Comparison of ENCODE assay signal across 22 mouse cellular contexts in the genomic region with DNA sequence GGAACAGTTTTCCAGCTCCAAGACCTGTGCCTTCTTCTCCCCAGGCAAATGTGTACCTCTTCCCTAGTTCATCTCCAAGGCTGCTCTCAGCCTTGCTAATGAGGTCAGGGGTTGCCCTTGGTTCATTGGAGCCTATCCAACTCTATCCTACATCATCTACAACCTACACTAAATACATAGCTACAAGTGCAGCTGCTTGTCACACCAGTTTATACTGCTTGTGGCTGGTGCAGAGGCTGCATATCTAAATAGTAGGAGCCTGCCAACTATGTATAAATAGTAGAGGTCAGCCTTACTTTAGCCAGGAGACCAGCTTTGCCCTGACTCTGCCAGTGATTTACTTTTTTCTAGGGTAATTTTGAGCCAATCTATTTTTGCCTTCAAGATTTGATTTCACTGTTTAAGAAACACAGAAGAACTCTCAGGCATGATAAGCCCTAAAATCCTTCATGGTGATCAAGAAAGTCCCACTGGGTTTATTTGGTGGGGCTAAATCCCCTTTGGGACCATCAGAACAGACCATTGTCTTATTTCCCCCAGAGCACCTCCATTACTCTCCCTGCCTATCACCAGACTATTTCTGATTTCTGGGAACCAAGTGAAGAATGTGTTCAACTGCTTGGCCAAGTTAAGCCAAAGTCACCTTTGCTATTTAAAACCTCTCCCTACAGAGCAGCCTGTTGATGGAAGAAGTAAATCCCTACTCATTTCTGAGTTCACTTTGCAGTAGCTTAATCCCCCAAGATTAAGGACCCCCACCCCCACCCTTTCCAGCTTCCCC. TPM values are rescaled to one million over a fixed set of nuclear protein-coding genes. Genes with fewer than 3 reads are reported as not detected.
A peak's percentile ranks its signal among the peaks of the same experiment; 100 is the strongest.
DNase-seq lines count a peak whose midpoint lies in the region; ATAC-seq and TF ChIP-seq lines count a peak whose summit lies in the region.
"Had no signal": no experiment of that assay in that cellular context is flagged by ENCODE, and none has a peak within 500 bp of the region (broad histone marks: within the 10 kb centered on the region; RNA-seq: fewer than 3 reads in every experiment).

No protein-coding gene starts in this region.

- no peaks in the 10 kb centered on the region for H3K79me2 ChIP-seq in heart, adult 2 months (replicated peaks; ENCODE audit: control insufficient read depth, insufficient read depth, low read length)

- peak overlapping the region; percentile 90 for H3K27ac ChIP-seq in heart, adult 2 months
- H3K27ac ChIP-seq in heart, embryonic 12.5 days (ENCODE audit: poor library complexity, severe bottlenecking), result no peak overlapping the region
- H3K27ac ChIP-seq in kidney, embryonic 15.5 days, result no peak overlapping the region
- no peak overlapping the region for H3K27ac ChIP-seq in intestine, embryonic 15.5 days
- H3K27ac ChIP-seq: forebrain, embryonic 10.5 days; gastrocnemius, adult 2 months; hindbrain, embryonic 14.5 days; neural tube, embryonic 13.5 days; stomach, embryonic 15.5 days had no signal

- TF ChIP-seq EP300 in heart, adult 2 months (IDR thresholded peaks at IDR 0.05; ENCODE audit: insufficient read depth, low read depth, low read length), result no peak

- DNase-seq in heart, adult 2 months, result peak in 1 of 2 experiments; percentile 20
- DNase-seq in retina, embryonic 14.5 days (ENCODE audit: low spot score), result peak; percentile 5
- DNase-seq in retina, postnatal 1 day, result no peak
- DNase-seq in kidney, postnatal 4 days, result peak; percentile 19 to 33
- no peak for DNase-seq in left cerebral cortex, postnatal 4 days
- DNase-seq: adrenal gland, postnatal 25 days; cerebellum, adult 11-12 months; gastrocnemius, adult 2 months; liver, postnatal 0 days; lung, postnatal 10 days; midbrain, embryonic 14.5 days; right cerebral cortex, postnatal 25 days had no signal

- no peak overlapping the region for H3K4me3 ChIP-seq in heart, adult 2 months
- H3K4me3 ChIP-seq in heart, embryonic 12.5 days, result no peak overlapping the region
- no peak overlapping the region for H3K4me3 ChIP-seq in kidney, embryonic 15.5 days (replicated peaks)
- no peak overlapping the region for H3K4me3 ChIP-seq in intestine, embryonic 15.5 days (replicated peaks)
- H3K4me3 ChIP-seq: forebrain, embryonic 10.5 days; gastrocnemius, adult 2 months; neural tube, embryonic 13.5 days; stomach, embryonic 15.5 days had no signal

- ATAC-seq in heart, embryonic 12.5 days (ENCODE audit: insufficient number of reproducible peaks, low FRiP score), result no peak
- peak; percentile 36; the same call in 1 of the 2 replicates for ATAC-seq in kidney, embryonic 15.5 days (replicated peaks; ENCODE audit: low FRiP score)
- ATAC-seq in intestine, embryonic 15.5 days, result no peak
- ATAC-seq: liver, postnatal 0 days had no signal

- intact Hi-C loops in heart, adult 2 months (cut with DNase I), result loop anchor here (1.0 kb wide), 1 partner anchor 13 kb away; no protein-coding TSS in a partner anchor
- intact Hi-C loops in left cerebral cortex, postnatal 4 days (cut with DNase I), result no loop called here

- peaks cover 2% of the 10 kb centered on the region; the same call in 1 of the 2 replicates for H3K4me1 ChIP-seq in heart, adult 2 months (ENCODE audit: control insufficient read depth, insufficient read depth, low read length)
- peaks cover 5% of the 10 kb centered on the region; the same call in 1 of the 2 replicates for H3K4me1 ChIP-seq in heart, embryonic 12.5 days (replicated peaks)
- 0 out of 2 replicates have a peak, but pooled peaks cover 3% of the 10 kb centered on the region for H3K4me1 ChIP-seq in kidney, embryonic 15.5 days
- no peaks in the 10 kb centered on the region for H3K4me1 ChIP-seq in intestine, embryonic 15.5 days (replicated peaks)

- no peak overlapping the region for H3K4me2 ChIP-seq in heart, embryonic 12.5 days
- no peak overlapping the region for H3K4me2 ChIP-seq in kidney, embryonic 15.5 days
- H3K4me2 ChIP-seq in intestine, embryonic 15.5 days (replicated peaks), result no peak overlapping the region
- H3K4me2 ChIP-seq: hindbrain, embryonic 14.5 days; neural tube, embryonic 13.5 days; stomach, embryonic 15.5 days had no signal

- TF ChIP-seq CTCF in heart, adult 2 months (IDR thresholded peaks at IDR 0.05), result no peak

- no peak overlapping the region for H3K9ac ChIP-seq in heart, adult 2 months (ENCODE audit: low read depth, low read length)
- H3K9ac ChIP-seq in heart, embryonic 12.5 days, result no peak overlapping the region
- no peak overlapping the region for H3K9ac ChIP-seq in kidney, embryonic 15.5 days
- no peak overlapping the region for H3K9ac ChIP-seq in intestine, embryonic 15.5 days
- H3K9ac ChIP-seq: hindbrain, embryonic 14.5 days; liver, postnatal 0 days; neural tube, embryonic 13.5 days; stomach, embryonic 15.5 days had no signal

- no peak for TF ChIP-seq POLR2A in heart, adult 2 months (IDR thresholded peaks at IDR 0.05; ENCODE audit: insufficient read depth, low read depth, low read length)

- H3K36me3 ChIP-seq in heart, adult 2 months (ENCODE audit: control insufficient read depth, insufficient read depth, low read length), result peaks cover 3% of the 10 kb centered on the region; the same call in 1 of the 2 replicates
- H3K36me3 ChIP-seq in heart, embryonic 12.5 days, result no peaks in the 10 kb centered on the region
- no peaks in the 10 kb centered on the region for H3K36me3 ChIP-seq in kidney, embryonic 15.5 days
- H3K36me3 ChIP-seq in intestine, embryonic 15.5 days, result no peaks in the 10 kb centered on the region
- H3K36me3 ChIP-seq: forebrain, embryonic 10.5 days; G1E; neural tube, embryonic 13.5 days; stomach, embryonic 15.5 days had no signal

- H3K27me3 ChIP-seq in heart, adult 2 months (ENCODE audit: control insufficient read depth, insufficient read depth, low read length), result no peaks in the 10 kb centered on the region
- H3K27me3 ChIP-seq in heart, embryonic 12.5 days (replicated peaks), result peaks cover 28% of the 10 kb centered on the region
- no peaks in the 10 kb centered on the region; the same call in 1 of the 2 replicates for H3K27me3 ChIP-seq in kidney, embryonic 15.5 days
- no peaks in the 10 kb centered on the region for H3K27me3 ChIP-seq in intestine, embryonic 15.5 days (replicated peaks)
- H3K27me3 ChIP-seq: neural tube, embryonic 13.5 days; stomach, embryonic 15.5 days had no signal

- no peaks in the 10 kb centered on the region for H3K9me3 ChIP-seq in heart, embryonic 12.5 days (replicated peaks)
- no peaks in the 10 kb centered on the region for H3K9me3 ChIP-seq in kidney, embryonic 15.5 days (replicated peaks)
- no peaks in the 10 kb centered on the region for H3K9me3 ChIP-seq in intestine, embryonic 15.5 days
- H3K9me3 ChIP-seq: forebrain, embryonic 10.5 days; neural tube, embryonic 13.5 days; stomach, embryonic 15.5 days had no signal

RNA-seq across cellular contexts. Expression of a gene that starts 35.4 kb away (rescaled TPM):
- 10 to 100 TPM; 60.1 to 69.8 TPM for total RNA-seq in heart, adult 2 months (2021)
- polyA plus RNA-seq in heart, adult 2 months (2012; rRNA removed), result 29.1 and 42.7 TPM in 2 replicates
- 1.1 and 1.5 TPM in 2 replicates for polyA plus RNA-seq in heart, embryonic 12.5 days (2016; fragmentation: Nextera tagmentation; extraction: Ambion mirVana)
- 4.9 TPM in 2 replicates for polyA plus RNA-seq in kidney, embryonic 15.5 days (2015; fragmentation: Nextera tagmentation; extraction: Ambion mirVana)
- polyA plus RNA-seq in intestine, embryonic 15.5 days (2015; fragmentation: Nextera tagmentation; extraction: Ambion mirVana), result 0.53 and 0.61 TPM in 2 replicates
- total RNA-seq in left cerebral cortex, postnatal 4 days (2021), result 1 to 10 TPM; 2.2 to 2.7 TPM
- total RNA-seq: granulocyte monocyte progenitor cell, adult 5-6 weeks; megakaryocyte progenitor cell, adult 5-6 weeks had no signal
- polyA plus RNA-seq: G1E had no signal

Comparison
In these comparisons a context has a peak if more than half of its experiments do, and no peak if none do; other contexts are left out.
1. DNase-seq: peak in retina, embryonic 14.5 days (single experiment) and kidney, postnatal 4 days (2 of 2); none in retina, postnatal 1 day (single experiment) and left cerebral cortex, postnatal 4 days (single experiment).